Mouse (Mus musculus): ENCODE results near the gene Mtss1l.

- TF ChIP-seq POLR2A (IDR thresholded peaks at IDR 0.05; ENCODE audit: extremely low read depth, insufficient read depth, low read length), result no peak
- TF ChIP-seq CTCF (IDR thresholded peaks at IDR 0.05; ENCODE audit: extremely low read depth, insufficient read depth, low read length), result no peak
Observed at GRCm38 (mm10) chr8:110785366-110785765, 64.1 kb downstream of the Mtss1l start.
